Mouse (Mus musculus) CD8-positive naive resting alpha-beta T cell, adult 2 months (primary cell): ENCODE results near the gene Xrcc2.

ENCODE experiments used
- DNase-seq, 2 experiments: peaks; one replicate each; pipeline ENCODE4 v3.0.0; 2022; ENCODE audit warnings: low read depth in 2 of 2, low spot score in 2 of 2

The Xrcc2 gene

DNA sequence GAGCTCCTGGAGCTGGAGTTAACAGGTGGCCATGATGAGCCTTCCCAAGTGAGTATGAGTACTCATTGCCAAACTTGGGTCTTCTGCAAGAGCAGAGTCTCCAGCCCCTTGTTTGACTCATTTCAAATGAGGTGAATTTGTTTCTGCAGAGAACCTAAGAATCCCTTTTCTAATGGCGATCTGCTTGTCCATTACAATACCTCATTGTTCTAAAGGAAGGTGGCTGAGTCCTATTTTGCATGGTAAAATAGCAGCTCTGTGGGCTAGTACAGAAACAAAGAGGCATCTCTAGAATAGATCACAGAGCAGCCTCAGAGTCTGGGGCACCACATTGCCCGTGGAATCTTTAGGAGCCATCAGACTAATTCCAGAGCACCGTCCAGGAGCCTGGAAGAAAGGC is 34.6 kb downstream of the Xrcc2 start:
- DNase-seq = no peak

- DNase-seq = no peak
Measured at GRCm38 (mm10) chr5:25668306-25668705, 37.3 kb downstream of the Xrcc2 start.

- no peak for DNase-seq
Measured at GRCm38 (mm10) chr5:25666684-25667083, 38.9 kb downstream of the Xrcc2 start.

DNA sequence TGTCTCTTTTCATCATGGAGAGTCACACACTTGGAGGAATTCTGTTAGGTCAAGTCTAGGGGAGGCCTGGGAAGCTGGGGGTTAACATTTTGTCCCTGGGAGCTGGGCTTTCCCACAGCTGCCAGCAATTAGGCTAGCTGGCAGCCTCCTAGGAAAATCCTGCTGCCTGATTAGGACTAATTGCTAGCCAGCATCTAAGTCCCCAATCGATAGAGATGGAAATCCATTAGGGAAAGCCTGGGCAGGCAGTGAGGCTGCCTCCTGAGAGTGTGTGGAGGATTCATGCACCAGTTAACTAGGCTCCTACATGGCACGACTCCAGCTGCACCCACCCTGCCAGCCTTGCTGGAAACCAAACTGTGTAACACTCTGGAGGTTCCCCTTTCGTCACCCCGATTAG is 39.5 kb downstream of the Xrcc2 start:
- DNase-seq = no peak

- no peak for DNase-seq
Measured at GRCm38 (mm10) chr5:25665516-25665915, 40.1 kb downstream of the Xrcc2 start.

DNA sequence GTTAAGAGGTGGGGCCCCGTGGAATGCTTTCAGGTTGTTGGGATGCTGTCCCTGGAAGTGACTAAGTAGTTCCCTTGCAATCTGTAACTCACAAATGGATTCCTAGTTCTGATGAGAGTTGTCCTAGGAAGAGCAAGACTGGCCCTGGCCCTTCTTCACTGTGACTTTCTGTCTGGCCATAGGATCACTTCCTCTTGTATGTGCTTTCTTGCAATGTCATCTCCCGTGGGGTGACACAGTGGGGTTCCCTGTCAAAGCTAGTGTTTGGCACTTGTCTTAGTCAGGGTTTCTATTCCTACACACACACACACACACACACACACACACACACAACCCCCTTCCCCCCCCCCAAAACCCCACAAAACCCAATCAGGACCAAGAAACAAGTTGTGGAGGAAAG is 42.5 kb downstream of the Xrcc2 start:
- DNase-seq = no peak

GRCm38 (mm10) chr5:25654578-25654987 is 51.0 kb downstream of the Xrcc2 start:
- DNase-seq = no peak

DNA sequence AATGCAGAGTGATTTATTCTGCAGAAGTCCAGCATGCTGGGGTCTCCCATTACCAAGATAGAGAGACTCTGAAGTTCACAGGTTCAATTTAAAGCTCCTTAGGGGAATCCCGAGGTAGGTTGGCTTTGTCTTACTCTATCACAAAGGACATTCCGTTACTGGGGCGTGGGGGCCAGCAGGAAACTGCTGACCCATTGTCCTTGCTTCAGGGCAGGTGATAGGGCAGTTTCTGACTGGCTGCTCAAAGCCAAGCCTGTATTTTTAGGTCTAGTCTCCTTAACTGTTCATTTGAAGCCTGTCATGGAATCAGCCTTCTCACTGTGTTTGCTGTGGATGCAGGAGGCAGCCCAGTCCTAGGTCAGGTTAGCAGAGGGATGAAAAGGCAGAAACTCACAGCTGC is 52.2 kb downstream of the Xrcc2 start:
- DNase-seq = no peak

DNA sequence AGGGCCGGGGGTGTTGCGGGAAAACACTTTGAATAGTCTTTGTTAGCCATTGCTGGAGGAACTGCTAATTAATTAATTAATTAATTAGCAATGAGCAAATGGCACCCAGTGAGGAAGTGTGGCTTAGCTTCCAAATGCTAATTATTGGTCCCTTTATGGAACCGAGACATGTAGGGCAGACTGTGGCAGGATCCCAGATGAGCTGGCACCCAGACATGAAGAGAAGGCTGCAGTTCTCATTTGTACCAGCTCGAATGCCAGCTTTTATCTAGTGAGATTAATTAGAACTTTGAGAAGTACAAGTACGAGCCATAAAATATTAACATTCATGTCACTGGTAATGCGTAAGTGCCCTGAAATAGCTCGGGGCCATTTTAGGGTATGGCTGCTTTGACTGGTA is 53.2 kb downstream of the Xrcc2 start:
- no peak for DNase-seq

DNA sequence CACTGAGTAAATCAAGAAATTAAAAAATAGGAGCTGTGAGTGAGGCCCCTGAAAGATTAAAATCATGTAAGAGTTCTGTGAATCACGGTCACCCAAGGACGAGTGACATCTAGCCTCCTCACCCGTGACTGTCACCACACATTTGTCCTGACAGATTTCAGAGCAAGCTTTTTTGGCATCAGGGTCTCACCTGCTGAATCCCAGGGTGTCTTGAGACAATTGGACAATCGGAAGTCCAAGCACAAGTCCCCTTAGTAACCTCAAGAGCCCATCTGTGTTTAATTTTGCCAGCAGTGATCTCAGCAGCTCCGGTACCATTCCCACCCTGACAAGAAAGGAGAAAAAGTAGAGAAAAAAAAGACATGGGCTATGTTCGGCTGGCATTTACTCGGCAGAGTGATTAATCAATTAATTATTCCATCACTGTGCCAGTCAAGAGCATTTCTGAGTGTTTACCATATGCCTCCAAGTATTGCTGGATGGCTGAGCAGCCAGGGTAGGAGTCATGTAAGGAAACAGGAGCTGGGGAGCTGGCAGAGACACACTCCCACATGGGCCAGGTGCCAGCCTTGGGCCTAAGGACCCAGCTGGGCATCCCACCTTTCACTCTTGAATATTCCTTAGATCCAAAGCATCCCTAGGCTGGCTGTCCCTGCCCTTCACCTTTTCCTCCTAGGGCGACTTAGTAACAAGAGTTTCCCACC is 59.8 kb downstream of the Xrcc2 start:
- no peak for DNase-seq

DNA sequence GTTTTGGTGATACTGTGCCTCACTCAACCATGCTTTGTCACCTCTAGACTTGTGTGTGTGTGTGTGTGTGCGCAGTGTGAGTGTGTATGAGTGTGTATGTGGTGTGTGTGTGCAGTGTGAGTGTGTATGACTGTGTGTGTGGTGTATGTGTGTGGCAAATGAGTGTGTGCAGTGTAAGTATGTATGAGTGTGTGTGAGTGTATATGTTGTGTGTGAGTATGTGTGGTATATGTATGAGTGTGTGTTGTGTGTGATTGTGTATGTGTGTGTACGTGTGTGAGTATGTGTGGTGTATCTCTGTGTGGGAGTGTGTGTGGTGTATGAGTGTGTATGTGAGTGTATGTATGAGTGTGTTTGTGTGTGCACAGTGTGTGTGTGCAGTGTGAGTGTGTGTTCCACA is 61.1 kb downstream of the Xrcc2 start:
- no peak for DNase-seq

GRCm38 (mm10) chr5:25642741-25643140 is 62.9 kb downstream of the Xrcc2 start:
- DNase-seq = no peak
